Mouse (Mus musculus) c-Kit-positive CD71-positive TER-119-positive erythroid progenitor cells, embryonic 14.5 days (primary cell): ENCODE results near the gene Nckap5.
"Not testable (repeated sequence)": the region's sequence is repeated elsewhere in the genome, so short reads cannot be mapped to it uniquely, and the experiment has no call there.

Experiments used
- DNase-seq: peaks from one replicate; pipeline ENCODE4 v3.0.0-alpha.2; 2013; ENCODE audit warnings: low spot score

Nckap5 gene

GRCm38 (mm10) chr1:126168579-126168978 lies 662.0 kb downstream of the Nckap5 start:
- no peak for DNase-seq

- DNase-seq: no peak
These were observed 662.5 kb downstream of the Nckap5 start for GRCm38 (mm10) chr1:126168131-126168530.

GRCm38 (mm10) chr1:126167546-126167945 lies 663.1 kb downstream of the Nckap5 start:
- no peak for DNase-seq

GRCm38 (mm10) chr1:126159287-126159686 lies 671.3 kb downstream of the Nckap5 start:
- DNase-seq: no peak

- no peak for DNase-seq
These were observed 674.8 kb downstream of the Nckap5 start for GRCm38 (mm10) chr1:126155816-126156215.

GRCm38 (mm10) chr1:126153516-126154234 lies 676.9 kb downstream of the Nckap5 start:
- DNase-seq: no peak

- no peak for DNase-seq
These were observed 678.4 kb downstream of the Nckap5 start for GRCm38 (mm10) chr1:126152217-126152616.

GRCm38 (mm10) chr1:126149966-126150365 lies 680.6 kb downstream of the Nckap5 start:
- DNase-seq: no peak

GRCm38 (mm10) chr1:126135717-126136116 lies 694.9 kb downstream of the Nckap5 start:
- DNase-seq: no peak

- DNase-seq: no peak
These were observed 698.3 kb downstream of the Nckap5 start for GRCm38 (mm10) chr1:126132316-126132715.

- DNase-seq: no peak
These were observed 701.5 kb downstream of the Nckap5 start for GRCm38 (mm10) chr1:126129129-126129528.

- DNase-seq: no peak
These were observed 707.5 kb downstream of the Nckap5 start for GRCm38 (mm10) chr1:126123111-126123510.

GRCm38 (mm10) chr1:126120506-126120905 lies 710.1 kb downstream of the Nckap5 start:
- no peak for DNase-seq

GRCm38 (mm10) chr1:126116034-126116433 lies 714.6 kb downstream of the Nckap5 start:
- no peak for DNase-seq

GRCm38 (mm10) chr1:126105673-126106256 lies 724.8 kb downstream of the Nckap5 start:
- DNase-seq: no peak

GRCm38 (mm10) chr1:126094346-126094745 lies 736.3 kb downstream of the Nckap5 start:
- DNase-seq: no peak

- DNase-seq: not testable (repeated sequence)
These were observed 738.6 kb downstream of the Nckap5 start for GRCm38 (mm10) chr1:126091979-126092378.

GRCm38 (mm10) chr1:126087181-126087580 lies 743.4 kb downstream of the Nckap5 start:
- no peak for DNase-seq

GRCm38 (mm10) chr1:126076312-126076711 lies 754.3 kb downstream of the Nckap5 start:
- DNase-seq: no peak

GRCm38 (mm10) chr1:126070861-126071260 lies 759.7 kb downstream of the Nckap5 start:
- no peak for DNase-seq

- no peak for DNase-seq
These were observed 779.1 kb downstream of the Nckap5 start for GRCm38 (mm10) chr1:126051491-126051890.

- no peak for DNase-seq
These were observed 787.7 kb downstream of the Nckap5 start for GRCm38 (mm10) chr1:126042886-126043285.

GRCm38 (mm10) chr1:126027536-126027935 lies 803.1 kb downstream of the Nckap5 start:
- no peak for DNase-seq

- DNase-seq: no peak
These were observed 806.1 kb downstream of the Nckap5 start for GRCm38 (mm10) chr1:126024518-126024917.
